Mouse (Mus musculus): ENCODE data around the gene Wdr91. TPM values are rescaled to one million over a fixed set of nuclear protein-coding genes. Genes with fewer than 3 reads are reported as not detected.
A peak's percentile ranks its signal among the peaks of the same experiment; 100 is the strongest.

Wdr91 gene
- polyA plus RNA-seq, 1 experiment from 2014 or later, result 17.2 TPM

DNA sequence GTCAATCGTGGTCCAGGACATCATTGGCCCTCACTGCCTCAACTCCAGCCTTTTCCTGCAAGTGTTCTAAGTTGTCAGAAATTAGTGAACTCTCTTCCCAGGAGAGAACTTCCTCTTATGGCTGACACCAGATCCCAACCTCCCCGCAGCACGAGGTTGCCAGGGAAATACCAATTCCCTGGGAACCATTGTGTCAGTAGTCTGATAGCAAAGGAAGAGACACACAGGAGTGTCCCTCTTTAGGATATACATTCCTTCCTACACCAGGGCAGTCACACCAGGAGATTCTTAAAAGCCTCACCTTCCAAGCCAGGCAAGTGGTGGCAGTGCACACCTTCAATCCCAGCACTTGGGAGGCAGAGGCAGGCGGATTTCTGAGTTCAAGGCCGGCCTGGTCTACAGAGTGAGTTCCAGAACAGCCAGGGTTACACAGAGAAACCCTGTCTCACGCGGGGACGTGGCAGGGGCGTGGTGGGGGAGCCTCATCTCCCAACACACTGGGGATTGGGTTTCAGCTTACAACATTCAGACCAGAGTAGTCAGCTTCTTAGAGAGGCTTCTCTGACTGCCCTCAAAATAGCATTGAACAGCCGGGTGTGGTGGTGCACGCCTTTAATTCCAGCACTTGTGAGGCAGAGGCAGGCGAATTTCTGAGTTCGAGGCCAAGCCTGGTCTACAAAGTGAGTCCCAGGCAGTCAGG is 2.8 kb upstream of the Wdr91 start:
- peaks cover 20% of the 10 kb centered on the region for H3K4me1 ChIP-seq
- H3K27me3 ChIP-seq, result no peaks in the 10 kb centered on the region
- WGBS, result 82% methylated on average over 13 of the region's 13 CpGs
- no peak overlapping the region for H3K27ac ChIP-seq
- no peak overlapping the region for H3K9ac ChIP-seq
- H3K4me3 ChIP-seq, result no peak overlapping the region
- H3K9me3 ChIP-seq, result no peaks in the 10 kb centered on the region
- 0 out of 2 replicates have a peak, but pooled peaks cover 5% of the 10 kb centered on the region for H3K36me3 ChIP-seq
- no peak for ATAC-seq (ENCODE audit: borderline replicate concordance, extremely low read depth, low FRiP score, low TSS enrichment)
- no peak overlapping the region for H3K4me2 ChIP-seq

DNA sequence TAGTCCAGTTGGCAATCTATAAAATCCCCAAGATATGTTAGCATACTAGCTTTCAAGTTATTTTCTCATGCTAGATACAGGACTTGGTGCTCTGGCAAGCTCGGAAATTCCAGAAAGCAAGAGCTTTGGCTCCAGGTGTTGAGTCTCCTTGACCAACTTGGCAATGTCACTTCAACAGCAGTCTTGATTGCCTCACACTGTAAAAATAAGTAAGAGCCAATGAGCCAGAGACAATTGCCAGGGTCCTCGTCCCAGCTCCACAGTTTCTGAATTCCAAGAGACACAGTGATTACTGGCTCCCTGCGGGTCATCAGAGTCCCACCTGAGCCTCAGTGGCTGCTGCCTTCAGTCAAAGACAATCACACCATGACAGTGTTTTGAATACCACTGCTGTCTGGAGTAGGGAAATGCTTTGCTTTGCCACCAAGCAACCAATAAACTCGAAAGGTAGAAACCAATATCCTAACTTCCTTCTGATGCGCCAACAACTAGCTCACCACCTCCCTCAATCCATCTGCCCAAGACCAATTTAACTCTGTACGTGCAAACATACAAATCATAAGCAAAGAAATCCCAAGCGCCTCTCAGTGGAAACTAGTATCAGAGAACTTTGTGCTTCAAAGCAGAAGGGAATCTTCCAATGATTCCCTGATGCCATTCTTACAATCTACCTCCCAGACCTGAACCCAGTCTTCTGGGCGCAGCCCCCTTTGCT is 888 bp downstream of the Wdr91 start:
- H3K27me3 ChIP-seq, result no peaks in the 10 kb centered on the region
- H3K4me2 ChIP-seq, result peak overlapping the region; percentile 88
- peaks cover 36% of the 10 kb centered on the region for H3K4me1 ChIP-seq
- peaks cover 32% of the 10 kb centered on the region for H3K36me3 ChIP-seq
- WGBS, result 41% methylated on average over 8 of the region's 8 CpGs
- peak overlapping the region; percentile 62 for H3K9ac ChIP-seq
- peak overlapping the region; percentile 93 for H3K4me3 ChIP-seq
- no peaks in the 10 kb centered on the region for H3K9me3 ChIP-seq
- no peak for ATAC-seq (ENCODE audit: borderline replicate concordance, extremely low read depth, low FRiP score, low TSS enrichment)
- peak overlapping the region; percentile 89; the same call in 1 of the 2 replicates for H3K27ac ChIP-seq

DNA sequence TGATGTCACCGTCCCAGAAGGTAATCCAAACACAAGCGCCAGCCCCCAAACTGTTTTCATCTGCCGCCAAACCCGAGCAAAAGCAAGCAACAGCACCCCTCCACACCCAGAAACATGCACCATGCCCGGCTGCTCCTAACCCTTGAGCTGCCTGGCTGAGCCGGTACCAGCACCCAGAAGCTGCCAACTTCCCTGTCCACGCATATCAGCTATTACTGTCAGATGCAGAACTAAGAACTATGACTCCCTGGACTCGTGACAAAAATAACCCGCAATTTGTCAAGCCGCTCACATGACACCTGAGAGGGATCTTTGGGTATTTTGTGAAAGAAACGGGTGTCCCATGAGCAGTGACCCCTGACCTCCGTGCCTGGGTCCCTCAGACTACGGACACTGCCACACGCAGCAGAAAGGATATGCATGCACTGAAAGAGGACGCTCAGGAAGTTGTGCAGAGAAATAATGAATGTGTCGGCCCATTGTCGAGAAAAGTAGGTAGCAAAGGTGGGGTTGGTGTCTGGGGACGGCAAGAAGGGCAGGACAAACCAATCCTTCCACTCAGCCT is 2.9 kb downstream of the Wdr91 start:
- H3K4me3 ChIP-seq, result no peak overlapping the region
- H3K9ac ChIP-seq, result no peak overlapping the region
- H3K4me1 ChIP-seq, result peaks cover 45% of the 10 kb centered on the region
- H3K9me3 ChIP-seq, result no peaks in the 10 kb centered on the region
- 77% methylated on average over 18 of the region's 18 CpGs for WGBS
- peaks cover 35% of the 10 kb centered on the region for H3K36me3 ChIP-seq
- 0 out of 2 replicates have a peak overlapping the region, but pooled peaks have one; percentile 2 for H3K27ac ChIP-seq
- no peaks in the 10 kb centered on the region for H3K27me3 ChIP-seq
- H3K4me2 ChIP-seq, result no peak overlapping the region
- no peak for ATAC-seq (ENCODE audit: borderline replicate concordance, extremely low read depth, low FRiP score, low TSS enrichment)

DNA sequence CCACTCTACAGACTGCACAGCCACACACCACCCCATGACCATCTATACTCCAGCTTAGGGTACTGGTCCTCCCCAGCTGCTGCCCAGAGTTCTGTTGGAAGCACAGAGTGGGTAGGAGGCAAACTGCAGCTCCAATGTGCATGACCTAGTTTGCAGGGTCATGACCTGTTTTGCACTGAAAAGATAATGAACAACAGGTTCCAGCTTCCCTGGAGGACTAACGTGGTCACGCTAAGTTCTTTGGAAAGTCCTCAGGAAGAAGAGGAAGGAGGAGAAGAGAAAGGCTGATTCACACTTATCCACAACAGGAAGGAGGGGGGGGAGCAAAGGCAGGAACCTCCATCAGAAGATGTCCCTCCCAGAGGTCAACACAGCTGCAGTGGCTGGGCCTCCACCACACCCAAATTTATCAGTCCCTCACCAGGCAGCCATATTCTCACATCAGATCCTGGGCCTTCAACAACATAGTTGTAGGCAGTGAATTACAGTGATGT is 3.5 kb downstream of the Wdr91 start:
- Histone ChIP-seq H3K9ac (no peak overlapping the region), H3K4me3 (no peak overlapping the region), H3K27ac (0 out of 2 replicates have a peak overlapping the region, but pooled peaks have one; percentile 2), H3K4me2 (no peak overlapping the region), H3K27me3 (no peaks in the 10 kb centered on the region), H3K36me3 (peaks cover 35% of the 10 kb centered on the region), H3K9me3 (no peaks in the 10 kb centered on the region), H3K4me1 (peaks cover 47% of the 10 kb centered on the region)
- ATAC-seq (ENCODE audit: borderline replicate concordance, extremely low read depth, low FRiP score, low TSS enrichment), result no peak
- WGBS, result 51% methylated on average over 2 of the region's 2 CpGs

DNA sequence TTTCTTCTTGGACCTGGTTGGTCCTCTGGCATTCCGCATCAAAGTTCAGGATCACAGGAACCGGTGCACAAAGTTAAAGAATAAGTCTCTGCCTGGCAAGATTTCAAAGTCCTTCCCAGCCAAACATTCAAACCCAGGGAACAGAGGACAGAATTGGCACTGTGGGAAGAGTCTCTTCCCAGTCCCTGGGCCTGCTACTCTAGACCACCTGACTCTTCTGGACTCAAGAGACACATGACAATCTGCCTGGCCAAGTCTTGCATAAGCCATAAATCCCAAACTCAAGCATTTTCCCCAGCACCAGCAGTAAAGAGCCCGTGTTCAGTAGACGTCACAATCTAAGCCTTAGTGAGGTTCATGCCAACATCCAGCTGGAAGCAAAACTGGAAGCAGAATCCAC is 4.0 kb downstream of the Wdr91 start:
- H3K9me3 ChIP-seq, result no peaks in the 10 kb centered on the region
- no peak overlapping the region for H3K27ac ChIP-seq
- 81% methylated on average over 4 of the region's 4 CpGs for WGBS
- peaks cover 52% of the 10 kb centered on the region for H3K4me1 ChIP-seq
- no peak overlapping the region for H3K9ac ChIP-seq
- H3K36me3 ChIP-seq, result peaks cover 37% of the 10 kb centered on the region
- H3K27me3 ChIP-seq, result no peaks in the 10 kb centered on the region
- H3K4me2 ChIP-seq, result no peak overlapping the region
- no peak for ATAC-seq (ENCODE audit: borderline replicate concordance, extremely low read depth, low FRiP score, low TSS enrichment)
- H3K4me3 ChIP-seq, result no peak overlapping the region

DNA sequence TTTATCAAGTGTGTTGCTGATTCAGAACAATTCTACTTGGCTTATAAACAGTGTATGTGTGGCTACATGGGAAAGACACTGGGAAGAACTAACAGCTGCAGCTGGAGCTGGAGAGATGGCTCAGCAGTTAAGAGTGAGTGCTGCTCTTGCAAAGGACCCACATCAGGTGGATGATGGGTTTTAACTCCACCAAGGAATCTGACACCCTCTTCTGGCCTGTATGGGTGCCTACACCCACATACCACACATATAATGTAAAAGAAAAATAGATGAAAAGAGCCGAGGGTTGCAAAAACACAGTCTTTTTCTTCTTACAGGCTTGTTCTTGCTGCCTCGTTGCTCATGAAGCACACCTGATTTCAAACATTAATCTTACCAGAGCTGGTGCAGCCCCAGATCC is 4.6 kb downstream of the Wdr91 start:
- H3K36me3 ChIP-seq, result peaks cover 39% of the 10 kb centered on the region
- no peaks in the 10 kb centered on the region for H3K27me3 ChIP-seq
- H3K27ac ChIP-seq, result no peak overlapping the region
- H3K4me3 ChIP-seq, result no peak overlapping the region
- no peak overlapping the region for H3K4me2 ChIP-seq
- H3K4me1 ChIP-seq, result peaks cover 56% of the 10 kb centered on the region
- 51% methylated on average over 2 of the region's 2 CpGs for WGBS
- ATAC-seq (ENCODE audit: borderline replicate concordance, extremely low read depth, low FRiP score, low TSS enrichment), result no peak
- no peaks in the 10 kb centered on the region for H3K9me3 ChIP-seq
- H3K9ac ChIP-seq, result no peak overlapping the region

DNA sequence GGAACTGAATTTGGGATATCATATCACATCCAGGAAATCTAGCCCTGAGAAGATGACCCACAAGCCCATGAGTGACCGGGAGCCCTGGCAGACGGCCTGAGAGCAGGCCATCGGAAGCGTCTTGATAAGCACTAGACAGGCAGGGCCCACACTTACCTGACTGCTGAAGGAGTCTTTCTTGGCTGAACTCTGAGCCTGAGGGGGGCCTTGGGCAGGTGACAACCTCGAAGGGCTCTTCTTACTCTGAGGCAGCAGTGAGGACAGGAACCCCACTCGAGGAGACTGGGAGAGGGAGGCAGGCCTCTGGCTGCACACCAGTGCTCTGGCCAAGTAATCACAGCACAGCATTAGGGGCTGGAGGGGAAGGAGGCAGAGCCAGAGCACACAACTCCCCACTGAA is 6.3 kb downstream of the Wdr91 start:
- peak; percentile 13; the same call in 1 of the 2 replicates for ATAC-seq (ENCODE audit: borderline replicate concordance, extremely low read depth, low FRiP score, low TSS enrichment)
- H3K4me1 ChIP-seq, result peaks cover 48% of the 10 kb centered on the region
- H3K9ac ChIP-seq, result no peak overlapping the region
- H3K4me3 ChIP-seq, result no peak overlapping the region
- H3K36me3 ChIP-seq, result peaks cover 55% of the 10 kb centered on the region
- peak overlapping the region; percentile 29 for H3K4me2 ChIP-seq
- no peaks in the 10 kb centered on the region for H3K27me3 ChIP-seq
- H3K27ac ChIP-seq, result peak overlapping the region; percentile 87
- no peaks in the 10 kb centered on the region for H3K9me3 ChIP-seq
- 53% methylated on average over 6 of the region's 6 CpGs for WGBS

DNA sequence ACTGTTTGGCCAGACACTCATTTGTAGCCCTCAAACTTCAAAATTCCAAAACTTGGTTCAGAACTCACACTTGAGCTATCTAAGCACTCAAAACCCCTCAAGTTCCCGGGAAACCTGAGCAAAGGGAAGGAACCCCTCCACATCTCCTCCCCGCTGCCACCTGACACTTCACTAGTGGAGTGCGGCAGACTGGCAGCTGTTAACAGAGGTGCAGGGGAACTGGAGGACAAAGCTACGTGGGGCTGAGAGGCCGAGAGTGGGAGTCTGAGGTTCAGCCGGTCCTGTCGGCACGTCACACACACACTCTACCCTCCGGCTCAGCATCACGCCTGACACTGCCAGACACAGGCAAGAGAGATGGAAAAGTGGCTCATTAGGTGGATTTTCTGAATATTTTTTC is 6.8 kb downstream of the Wdr91 start:
- Histone ChIP-seq H3K27me3 (no peaks in the 10 kb centered on the region), H3K4me2 (peak overlapping the region; percentile 29; the same call in 1 of the 2 replicates), H3K4me1 (peaks cover 46% of the 10 kb centered on the region), H3K36me3 (peaks cover 58% of the 10 kb centered on the region), H3K27ac (peak overlapping the region; percentile 87), H3K9ac (no peak overlapping the region), H3K4me3 (no peak overlapping the region), H3K9me3 (no peaks in the 10 kb centered on the region)
- 44% methylated on average over 10 of the region's 10 CpGs for WGBS
- peak; percentile 82 for ATAC-seq (ENCODE audit: borderline replicate concordance, extremely low read depth, low FRiP score, low TSS enrichment)

DNA sequence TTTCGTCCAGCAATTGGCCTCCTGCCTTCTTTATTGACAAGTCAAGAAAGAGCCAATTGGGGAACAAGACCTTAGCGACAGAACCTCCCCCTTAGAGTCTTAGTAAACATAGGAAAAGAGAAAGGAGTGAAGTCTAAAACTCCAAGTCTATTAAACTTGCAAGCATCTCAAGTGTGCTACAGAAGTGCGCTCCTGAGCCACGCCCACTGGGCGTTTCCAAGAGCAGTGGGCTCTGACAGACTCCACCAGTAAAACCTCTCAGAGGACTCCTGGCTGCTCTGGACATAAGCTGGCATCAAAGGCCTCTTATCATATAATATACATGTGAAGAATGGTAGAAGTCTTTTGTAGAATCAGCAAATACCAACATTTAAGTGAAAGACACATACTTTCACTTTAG is 7.2 kb downstream of the Wdr91 start:
- peaks cover 56% of the 10 kb centered on the region for H3K36me3 ChIP-seq
- 62% methylated on average over 5 of the region's 5 CpGs for WGBS
- peak overlapping the region; percentile 46; the same call in 1 of the 2 replicates for H3K4me2 ChIP-seq

DNA sequence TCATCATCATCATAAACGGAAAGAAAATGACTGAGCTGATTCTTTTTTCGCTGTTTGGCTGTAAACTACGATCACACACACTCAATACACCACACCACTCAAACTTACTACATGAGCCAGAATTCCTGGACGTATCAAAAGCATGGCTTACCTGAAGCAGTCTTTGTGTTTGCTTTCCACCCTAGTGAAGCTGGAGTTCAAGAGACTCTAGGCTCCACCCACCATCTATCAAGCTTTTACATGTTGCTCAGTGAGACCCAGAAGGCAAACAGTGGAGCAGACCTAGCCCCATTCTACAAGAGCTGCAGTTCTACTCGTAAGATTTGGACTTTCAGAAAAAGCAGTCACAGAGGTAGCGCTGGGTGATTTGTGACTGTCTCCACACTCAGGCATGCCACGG is 8.1 kb downstream of the Wdr91 start:
- H3K9ac ChIP-seq, result no peak overlapping the region
- WGBS, result 60% methylated on average over 7 of the region's 7 CpGs
- peaks cover 44% of the 10 kb centered on the region for H3K4me1 ChIP-seq
- H3K4me3 ChIP-seq, result no peak overlapping the region
- H3K27ac ChIP-seq, result peak overlapping the region; percentile 87
- peaks cover 58% of the 10 kb centered on the region for H3K36me3 ChIP-seq
- peak; percentile 12 for ATAC-seq (ENCODE audit: borderline replicate concordance, extremely low read depth, low FRiP score, low TSS enrichment)
- H3K4me2 ChIP-seq, result peak overlapping the region; percentile 46
- no peaks in the 10 kb centered on the region for H3K27me3 ChIP-seq
- H3K9me3 ChIP-seq, result no peaks in the 10 kb centered on the region

More for the DNA sequence above, 7.2 kb downstream of the Wdr91 start:
- peak; percentile 72 for ATAC-seq (ENCODE audit: borderline replicate concordance, extremely low read depth, low FRiP score, low TSS enrichment)
- peaks cover 46% of the 10 kb centered on the region for H3K4me1 ChIP-seq
- H3K9ac ChIP-seq, result no peak overlapping the region
- no peaks in the 10 kb centered on the region for H3K27me3 ChIP-seq
- H3K4me3 ChIP-seq, result no peak overlapping the region
- H3K9me3 ChIP-seq, result no peaks in the 10 kb centered on the region
- H3K27ac ChIP-seq, result peak overlapping the region; percentile 87

DNA sequence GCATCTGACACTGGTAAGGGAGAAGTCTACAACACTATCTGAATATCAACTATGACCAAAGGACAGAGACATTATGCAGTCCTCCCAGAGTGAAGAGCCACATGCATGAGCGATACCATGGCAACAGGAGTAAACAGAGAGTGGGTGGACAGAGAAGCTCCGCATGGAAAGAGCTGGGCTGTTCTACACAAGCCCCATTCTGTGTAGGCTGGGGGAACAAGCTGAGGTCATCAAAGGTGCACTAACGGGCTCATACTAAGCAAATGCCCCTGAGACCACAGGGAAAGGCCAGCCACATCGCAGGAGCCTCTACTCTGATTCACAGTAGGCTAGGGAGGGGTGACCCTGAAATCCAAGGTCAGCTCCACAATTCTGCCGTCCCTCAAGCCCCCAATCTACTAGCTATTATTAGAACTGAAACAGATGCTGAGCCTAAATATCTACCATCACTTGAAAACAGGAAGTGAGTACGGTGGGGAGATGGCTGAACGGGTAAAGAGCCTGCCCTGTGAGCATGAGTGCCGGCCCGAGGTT is 8.7 kb downstream of the Wdr91 start:
- peak overlapping the region; percentile 87 for H3K27ac ChIP-seq
- H3K9me3 ChIP-seq, result no peaks in the 10 kb centered on the region
- peaks cover 57% of the 10 kb centered on the region for H3K36me3 ChIP-seq
- ATAC-seq (ENCODE audit: borderline replicate concordance, extremely low read depth, low FRiP score, low TSS enrichment), result no peak
- no peaks in the 10 kb centered on the region for H3K27me3 ChIP-seq
- no peak overlapping the region for H3K4me3 ChIP-seq
- WGBS, result 44% methylated on average over 9 of the region's 9 CpGs
- no peak overlapping the region for H3K9ac ChIP-seq
- H3K4me2 ChIP-seq, result peak overlapping the region; percentile 46
- H3K4me1 ChIP-seq, result peaks cover 38% of the 10 kb centered on the region

All from lung, embryonic 15.5 days (tissue).